Mouse (Mus musculus) heart, postnatal 0 days (tissue): ENCODE measurements around the gene Exoc4.

Experiments
- CTCF ChIP-seq: IDR thresholded peaks from 2 replicates; pipeline ENCODE4 v1.5.1; 2016; ENCODE audit warnings: antibody characterized with exemption, control low read depth, low read depth
- EP300 ChIP-seq: IDR thresholded peaks from 2 replicates; pipeline ENCODE4 v1.6.1; 2016; ENCODE audit warnings: antibody characterized with exemption, low read depth

DNA sequence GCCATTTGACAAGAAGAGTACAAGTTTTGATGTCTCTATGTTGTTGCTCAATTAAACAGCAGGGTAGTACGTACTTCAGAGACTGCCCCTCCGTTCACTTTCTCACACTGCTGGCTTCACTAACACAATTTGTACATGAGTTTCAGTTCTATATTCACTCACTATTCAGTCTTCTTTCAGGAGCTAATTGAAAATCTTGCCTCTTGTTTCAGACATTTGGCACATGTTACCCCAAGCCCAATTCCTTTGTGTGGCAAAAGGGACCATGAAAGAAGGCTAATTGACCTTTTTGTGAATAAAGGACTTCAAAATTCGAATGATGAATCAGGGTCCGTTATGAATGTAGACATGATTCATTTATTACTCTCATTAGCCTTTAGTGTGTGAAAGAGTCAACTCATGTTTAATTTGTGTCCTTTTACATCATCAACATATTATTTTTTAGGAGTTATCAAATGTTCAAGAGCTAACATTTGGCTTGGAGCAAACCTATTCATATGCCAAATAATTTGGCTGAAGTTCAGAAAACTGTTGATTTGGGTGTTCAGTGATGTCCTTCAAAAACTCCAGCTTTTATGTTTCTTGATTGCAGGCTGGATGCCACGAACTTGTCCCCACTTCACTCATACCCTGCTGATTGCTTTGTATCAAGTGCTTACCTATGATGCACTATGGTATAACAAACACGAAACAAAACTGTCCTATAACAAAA lies 467.5 kb downstream of the Exoc4 start:
- TF ChIP-seq EP300 (no peak), CTCF (no peak)
